Mouse (Mus musculus): ENCODE results near the gene Wwc2. TPM values are rescaled to one million over a fixed set of nuclear protein-coding genes. Genes with fewer than 3 reads are reported as not detected.
A peak's percentile ranks its signal among the peaks of the same experiment; 100 is the strongest.

Wwc2 gene
- total RNA-seq, 2 experiments from 2014 or later: 27.1 to 27.3 TPM

GRCm38 (mm10) chr8:47900361-47900760 lies 90.4 kb downstream of the Wwc2 start:
- no peak for DNase-seq

- DNase-seq: no peak
These were observed 90.8 kb downstream of the Wwc2 start for GRCm38 (mm10) chr8:47899891-47900290.

DNA sequence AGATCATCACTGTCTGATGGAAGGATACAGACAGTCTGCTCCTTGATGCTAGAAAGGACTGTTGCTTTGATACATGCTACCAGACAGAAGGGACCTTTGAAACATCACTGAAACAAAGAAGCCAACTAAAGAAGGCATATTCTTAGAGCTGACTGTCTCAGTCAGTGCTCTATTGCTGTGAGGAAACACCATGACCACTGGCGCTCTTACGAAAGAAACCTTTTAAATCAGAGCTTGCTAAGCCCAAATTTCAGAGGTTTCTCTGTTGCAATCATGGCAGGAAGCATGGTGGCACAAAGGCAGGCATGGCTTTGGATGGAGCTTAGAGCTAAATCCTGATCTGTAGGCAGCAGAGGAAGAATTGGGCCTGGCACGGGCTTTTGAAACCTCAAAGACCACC lies 98.3 kb downstream of the Wwc2 start:
- no peak for DNase-seq

GRCm38 (mm10) chr8:47891641-47892040 lies 99.1 kb downstream of the Wwc2 start:
- no peak for DNase-seq

GRCm38 (mm10) chr8:47890814-47891210 lies 99.9 kb downstream of the Wwc2 start:
- no peak for DNase-seq

DNA sequence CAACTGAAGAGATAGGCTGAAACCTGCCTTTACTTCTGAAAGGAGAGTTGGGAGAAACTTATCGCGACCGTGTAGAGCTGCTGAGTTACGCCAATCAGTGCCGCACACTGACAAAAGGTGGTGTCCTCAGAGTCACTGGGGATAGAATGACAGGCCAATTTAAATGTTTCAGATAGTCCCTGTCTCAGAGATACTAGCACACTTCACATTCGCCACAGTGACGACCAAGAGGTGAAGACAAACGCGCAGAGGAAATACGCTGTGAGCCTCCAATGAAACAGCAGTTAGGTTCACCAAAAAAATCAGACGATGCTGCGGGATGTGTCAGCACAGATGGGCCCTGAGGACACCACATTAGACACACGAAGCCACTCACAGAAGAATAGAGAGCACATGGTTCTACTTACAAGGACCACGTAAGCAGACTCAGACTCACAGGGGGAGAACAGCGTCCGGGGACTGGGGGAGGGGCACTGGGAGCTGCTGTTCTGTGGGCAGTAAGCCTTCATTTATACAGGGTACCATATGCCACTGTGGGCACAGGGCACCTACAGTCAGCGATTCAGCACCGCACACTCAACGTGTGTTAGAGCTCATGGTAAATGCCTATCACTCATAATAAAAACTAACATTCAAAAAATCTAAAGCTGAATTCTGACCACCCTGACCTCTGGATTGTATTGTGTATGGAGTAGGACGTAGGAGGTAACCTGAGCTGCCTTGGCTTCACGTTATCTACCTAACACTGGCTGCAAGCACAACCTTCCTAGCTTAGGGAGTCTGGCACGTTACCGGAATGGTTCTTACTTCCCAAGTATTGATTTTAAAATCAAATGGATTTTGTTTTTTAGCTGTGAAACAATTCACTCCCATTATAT lies 100.5 kb downstream of the Wwc2 start:
- peak in 1 of 2 experiments; percentile 14 for DNase-seq

GRCm38 (mm10) chr8:47888841-47889570 lies 101.7 kb downstream of the Wwc2 start:
- no peak for DNase-seq

GRCm38 (mm10) chr8:47884306-47884705 lies 106.4 kb downstream of the Wwc2 start:
- no peak for DNase-seq

DNA sequence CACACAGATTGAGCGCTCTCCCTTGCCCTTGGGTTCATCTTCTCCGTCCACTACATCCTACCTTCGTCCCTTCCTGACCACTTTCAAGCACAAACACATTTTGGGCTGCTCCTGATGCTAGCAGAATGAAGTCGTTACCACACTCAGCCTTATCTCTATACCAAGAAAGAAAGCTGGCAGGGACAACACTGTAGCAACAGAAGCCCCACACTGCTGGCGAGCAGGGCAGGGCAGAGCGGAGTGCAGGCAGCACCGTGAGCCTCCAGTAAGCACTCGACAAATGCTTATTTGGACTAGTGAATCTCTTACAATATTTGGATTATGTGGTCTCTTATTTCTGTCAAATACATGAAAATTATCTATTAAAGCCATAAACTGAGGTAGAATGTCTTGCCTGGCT lies 107.0 kb downstream of the Wwc2 start:
- DNase-seq: no peak

DNA sequence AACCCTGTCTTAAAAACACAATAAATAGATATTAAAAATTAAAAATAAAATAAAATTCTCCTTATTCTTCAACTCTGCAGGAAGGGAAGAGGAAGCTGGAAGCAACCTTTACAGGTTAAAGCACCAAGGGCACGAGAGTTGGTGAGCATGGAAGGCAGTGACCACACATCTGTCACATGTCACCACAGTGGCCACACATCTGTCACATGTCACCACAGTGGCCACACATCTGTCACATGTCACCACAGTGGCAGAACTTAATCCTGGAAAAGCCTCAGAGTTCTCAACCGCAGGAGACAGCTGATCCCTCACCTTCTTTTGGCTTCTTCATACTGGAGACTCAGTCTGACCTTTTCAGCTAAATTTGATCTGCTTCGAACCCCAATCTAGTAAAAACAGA lies 112.2 kb downstream of the Wwc2 start:
- DNase-seq: no peak

DNA sequence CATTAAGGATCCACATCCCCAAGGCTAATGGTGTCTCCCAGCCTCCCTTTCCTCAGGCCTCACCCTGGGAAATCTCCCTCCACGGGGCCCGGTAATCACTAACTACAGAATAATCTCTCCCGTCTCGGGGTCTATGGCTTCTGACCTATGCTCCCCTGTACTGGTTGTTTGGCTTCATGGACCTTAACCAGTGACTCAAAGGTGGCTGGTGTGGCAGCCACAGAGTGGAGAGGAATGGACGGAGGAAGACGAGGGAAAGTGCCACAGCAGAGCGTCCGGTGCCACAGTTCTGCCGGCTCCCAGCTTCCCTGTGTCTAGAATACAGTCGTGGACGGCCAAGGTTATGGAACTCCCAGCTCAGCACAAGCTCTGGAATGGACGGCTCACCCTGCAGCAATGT lies 114.9 kb downstream of the Wwc2 start:
- DNase-seq: no peak

DNA sequence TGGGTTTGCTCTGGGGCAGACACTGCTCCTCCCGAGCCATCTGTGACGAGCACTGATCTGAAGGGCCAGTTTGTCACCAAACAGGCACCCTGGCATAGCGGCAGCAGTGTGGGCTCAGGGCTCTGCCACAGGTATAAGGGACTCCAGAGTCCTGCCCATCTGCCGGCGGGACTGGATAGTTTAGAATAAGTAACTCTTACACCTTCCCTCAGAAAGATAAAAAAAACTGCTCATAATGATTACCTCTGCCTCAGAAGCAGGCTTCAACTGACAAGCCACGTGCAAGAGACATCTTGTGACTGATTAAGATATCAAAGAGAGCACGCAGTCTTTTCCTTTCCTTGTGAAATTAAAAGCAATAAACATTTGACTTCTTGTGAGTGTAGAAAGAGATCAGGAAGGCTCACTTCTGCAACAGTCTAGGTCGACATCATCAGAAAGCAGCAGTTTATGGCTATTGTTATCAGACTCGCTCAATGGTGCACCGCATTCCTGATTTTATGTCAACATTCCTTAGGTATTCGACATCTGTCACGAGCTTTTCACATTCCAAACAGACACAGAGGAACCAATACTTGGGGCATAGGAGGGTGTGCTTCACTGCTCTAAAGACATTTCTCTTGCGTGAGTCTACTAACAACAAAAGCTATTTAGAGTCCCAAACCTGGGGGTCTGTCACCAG lies 116.1 kb downstream of the Wwc2 start:
- no peak for DNase-seq

- peak in 1 of 2 experiments; percentile 37 for DNase-seq
These were observed 118.2 kb downstream of the Wwc2 start for GRCm38 (mm10) chr8:47872361-47873107.

DNA sequence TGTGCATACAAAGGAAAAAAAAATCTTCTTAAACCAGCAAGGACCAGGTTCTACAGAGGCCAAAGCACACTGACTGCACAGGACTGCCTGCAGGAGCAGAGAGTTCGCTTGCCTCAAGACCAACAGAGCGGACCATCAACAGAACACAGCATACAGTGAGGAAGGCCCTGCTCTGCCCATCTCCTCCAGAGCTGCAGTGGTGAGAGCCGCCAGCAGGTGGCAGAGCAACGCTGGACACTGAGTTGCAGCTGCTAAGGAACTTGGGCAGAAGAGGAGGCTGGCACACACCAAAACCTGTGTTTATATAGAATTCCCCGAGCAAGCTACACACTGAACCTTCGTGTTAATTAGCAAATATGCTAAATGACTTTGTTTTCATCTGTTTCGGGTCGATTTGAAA lies 123.7 kb downstream of the Wwc2 start:
- DNase-seq: peak; percentile 79 to 86

DNA sequence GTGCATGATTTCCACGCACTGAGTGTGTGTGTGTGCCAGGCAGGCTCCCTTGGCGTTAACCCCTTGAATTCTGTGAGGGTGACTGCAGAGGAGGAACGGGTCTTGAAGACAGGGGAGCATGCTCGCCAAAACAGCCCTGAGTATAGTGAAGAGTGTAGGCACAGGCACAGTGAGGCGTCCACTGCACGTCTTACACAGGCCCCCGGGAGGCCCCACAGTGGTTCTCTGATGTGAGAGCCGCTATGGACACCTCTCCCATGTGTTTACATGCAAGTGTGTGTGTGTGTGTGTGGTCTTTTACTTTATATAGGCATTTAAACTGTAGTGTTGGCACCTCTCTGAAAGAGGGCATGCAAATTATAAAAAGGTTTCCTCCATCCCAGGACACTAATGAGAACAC lies 124.2 kb downstream of the Wwc2 start:
- no peak for DNase-seq

DNA sequence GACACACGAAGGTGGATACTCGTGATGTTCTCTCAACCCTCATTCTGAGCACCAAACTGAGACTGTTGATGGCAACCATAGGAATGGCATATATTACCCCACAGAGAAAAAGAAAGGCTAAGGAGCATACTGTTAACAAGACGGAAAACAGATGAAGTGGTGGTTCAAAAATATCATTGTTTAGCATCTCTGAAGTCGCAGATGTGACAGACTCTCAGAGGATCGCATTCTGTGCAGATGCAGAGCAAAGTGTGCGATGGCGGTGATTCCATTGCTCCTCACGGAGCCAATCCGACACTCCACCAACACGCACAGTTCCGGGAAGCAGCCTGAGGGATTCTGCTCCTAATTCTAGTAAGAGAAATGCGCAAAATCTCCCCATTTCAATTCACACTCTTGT lies 131.5 kb downstream of the Wwc2 start:
- no peak for DNase-seq

GRCm38 (mm10) chr8:47853356-47853755 lies 137.4 kb downstream of the Wwc2 start:
- no peak for DNase-seq

DNA sequence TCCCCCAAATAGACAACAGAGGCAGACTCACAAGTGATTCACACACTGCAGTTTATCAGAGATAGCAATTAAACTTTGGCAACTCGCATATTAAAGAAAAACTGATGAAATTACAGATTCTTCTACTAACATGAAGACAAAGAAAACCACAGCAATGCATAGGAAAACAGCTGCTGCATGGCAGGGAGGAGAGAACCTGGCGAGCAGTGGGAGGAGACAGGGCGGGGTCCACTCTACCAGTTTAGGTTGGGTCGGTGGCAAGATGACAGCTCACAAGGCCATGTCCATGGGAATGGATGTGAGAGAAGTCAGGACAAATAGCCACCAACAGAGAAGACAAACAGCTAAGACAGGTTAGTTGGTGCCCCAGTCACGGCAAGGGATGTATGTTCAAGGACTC lies 138.0 kb downstream of the Wwc2 start:
- DNase-seq: no peak

GRCm38 (mm10) chr8:47851824-47852502 lies 138.8 kb downstream of the Wwc2 start:
- DNase-seq: no peak

DNA sequence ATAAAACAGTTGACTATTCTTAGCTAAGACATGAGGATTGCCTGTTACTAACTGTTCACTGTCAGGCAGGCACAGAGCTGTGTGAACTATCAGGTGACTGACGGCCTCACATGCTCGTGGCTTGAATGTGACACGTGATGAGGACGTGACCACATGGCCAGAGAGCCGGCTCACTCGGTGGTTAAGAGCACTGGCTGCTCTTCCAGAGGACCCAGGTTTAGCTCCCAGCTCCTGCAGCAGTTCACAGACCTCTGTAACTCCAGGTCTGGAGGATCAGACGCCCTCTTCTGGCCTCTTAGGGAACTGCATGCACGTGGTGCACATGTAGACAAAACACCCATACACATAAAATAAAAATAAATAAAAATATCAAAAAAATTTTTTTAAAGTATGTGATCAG lies 140.9 kb downstream of the Wwc2 start:
- no peak for DNase-seq

DNA sequence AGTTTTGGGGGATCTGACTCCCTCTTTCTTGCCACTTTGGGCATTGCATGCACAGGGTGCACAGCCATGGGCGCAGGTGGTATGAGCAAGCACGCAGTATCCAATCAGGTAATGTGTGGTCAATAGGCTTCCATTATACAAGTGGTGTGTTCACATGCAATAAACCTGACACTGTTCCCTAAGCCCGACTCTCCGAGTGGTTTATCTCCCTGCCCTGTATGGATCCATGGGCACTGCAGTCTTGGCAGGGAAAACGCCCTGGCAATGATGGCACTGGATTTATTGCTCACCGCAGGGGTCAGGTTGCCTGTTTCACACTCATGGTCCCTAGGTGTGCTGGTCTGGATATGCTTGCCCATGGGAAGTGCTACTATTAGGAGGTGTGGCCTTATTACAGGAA lies 142.8 kb downstream of the Wwc2 start:
- no peak for DNase-seq

GRCm38 (mm10) chr8:47847161-47847560 lies 143.6 kb downstream of the Wwc2 start:
- DNase-seq: no peak
